Mouse (Mus musculus) lung, adult 2 months (tissue): Measurements from ENCODE around the gene Tuft1. TPM values are rescaled to one million over a fixed set of nuclear protein-coding genes. Genes with fewer than 3 reads are reported as not detected.

Source experiments
- DNase-seq: peaks from one replicate; pipeline ENCODE4 v3.0.0; 2022
- H3K4me1 ChIP-seq: fragments of 200-500 bp; 2 replicates; pipeline ENCODE4 v1.6.1; 2011; ENCODE audit warnings: low read length; ENCODE audit not compliant: control insufficient read depth, insufficient read depth
- H3K4me3 ChIP-seq: fragments of 200-500 bp; replicated peaks from 2 replicates; pipeline ENCODE3; 2011; ENCODE audit warnings: low read depth, mild to moderate bottlenecking, control low read depth, low read length; ENCODE audit errors: extremely low read depth
- CTCF ChIP-seq: fragments of 200-500 bp; IDR thresholded peaks from 2 replicates; pipeline ENCODE4 v1.5.1; 2011; ENCODE audit warnings: mild to moderate bottlenecking, low read length, control low read depth; ENCODE audit not compliant: insufficient read depth
- POLR2A ChIP-seq: fragments of 200-500 bp; IDR thresholded peaks from 2 replicates; pipeline ENCODE4 v1.6.1; 2011; ENCODE audit warnings: low read depth, mild to moderate bottlenecking, control low read depth, low read length, borderline replicate concordance; ENCODE audit errors: extremely low read depth
- WGBS: fragments of 180-500 bp; shearing (Covaris S2); methylation state at CpG from one replicate; pipeline ENCODE4 v1.1.7; 2018; 5-methylcytosine and 5-hydroxymethylcytosine counted together
- polyA plus RNA-seq: library from polyadenylated mRNA; depleted of rRNA; stranded (reverse); fragments of >200 nt; gene quantifications from 2 replicates; pipeline ENCODE4 v1.2.3, GENCODE M21; 2012

Tuft1 gene
- polyA plus RNA-seq, 1 experiment: 22.1 TPM

GRCm38 (mm10) chr3:94587962-94588361 is 70.7 kb downstream of the Tuft1 start:
- WGBS: 60% methylated on average over 5 of the region's 5 CpGs
- H3K4me1 ChIP-seq: no peaks in the 10 kb centered on the region
- H3K4me3 ChIP-seq: no peak overlapping the region
- DNase-seq: no peak
- no peak for TF ChIP-seq POLR2A
- TF ChIP-seq CTCF: no peak

GRCm38 (mm10) chr3:94582944-94583343 is 75.7 kb downstream of the Tuft1 start:
- Histone ChIP-seq H3K4me3 (peak overlapping the region; percentile 56), H3K4me1 (peaks cover 11% of the 10 kb centered on the region)
- TF ChIP-seq CTCF (no peak), POLR2A (no peak)
- DNase-seq: no peak
- WGBS: 53% methylated on average over 7 of the region's 7 CpGs

GRCm38 (mm10) chr3:94582456-94582891 is 76.2 kb downstream of the Tuft1 start, which contains the start of gene Snx27:
TSS of gene Snx27 (minus strand) at chr3:94582716.
- Histone ChIP-seq H3K4me3 (peak within 1 kb of the TSS; percentile 78), H3K4me1 (peaks cover 12% of the 10 kb centered on the region)
- TF ChIP-seq POLR2A (peak; percentile 33; the same call in 1 of the 2 replicates), CTCF (no peak)
- WGBS: under 1% methylated on average over 42 of the region's 42 CpGs
- peak; percentile 87 for DNase-seq

DNA sequence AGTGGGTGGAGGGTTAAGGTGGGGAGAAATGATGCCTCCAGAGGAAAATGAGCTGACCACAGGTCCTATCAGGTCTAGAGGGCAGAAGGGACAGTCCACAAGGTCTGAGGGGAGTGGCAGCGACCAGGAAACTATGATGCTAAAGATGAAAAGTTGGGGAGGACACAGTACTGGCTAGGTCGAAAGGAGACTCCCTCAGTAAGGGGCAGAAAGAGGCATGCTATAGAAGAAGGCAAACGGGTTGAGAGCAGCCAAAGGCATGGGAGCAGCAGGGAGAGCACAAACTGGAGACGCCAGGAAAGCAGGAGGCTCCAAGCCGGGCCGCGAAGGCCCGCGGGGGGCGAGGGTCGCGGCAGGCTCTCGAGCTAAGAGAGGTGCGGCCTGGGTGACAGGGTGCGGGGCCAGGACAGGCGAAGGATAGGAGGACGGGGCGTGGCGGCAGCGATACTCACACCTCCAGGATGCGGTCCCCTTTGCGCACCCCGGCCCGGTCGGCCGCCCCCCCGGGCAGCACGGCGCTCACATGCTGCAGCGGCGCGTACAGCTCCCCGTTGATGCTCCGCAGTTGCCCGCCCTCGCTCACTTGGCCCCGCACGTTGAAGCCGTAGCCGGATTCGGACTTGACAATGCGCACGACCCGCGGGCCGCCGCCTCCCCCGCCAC is 76.7 kb downstream of the Tuft1 start:
- peaks cover 12% of the 10 kb centered on the region for H3K4me1 ChIP-seq

GRCm38 (mm10) chr3:94581138-94581780 is 77.4 kb downstream of the Tuft1 start:
- H3K4me1 ChIP-seq: peaks cover 12% of the 10 kb centered on the region
- peak; percentile 28 for DNase-seq
- no peak for TF ChIP-seq CTCF
- no peak for TF ChIP-seq POLR2A
- 5% methylated on average over 16 of the region's 16 CpGs for WGBS
- peak overlapping the region; percentile 78 for H3K4me3 ChIP-seq

More for the DNA sequence above, 76.7 kb downstream of the Tuft1 start:
- WGBS: 1% methylated on average over 46 of the region's 48 CpGs
- TF ChIP-seq POLR2A: no peak
- no peak for TF ChIP-seq CTCF
- no peak for DNase-seq
- peak overlapping the region; percentile 78 for H3K4me3 ChIP-seq

GRCm38 (mm10) chr3:94574506-94574905 is 84.2 kb downstream of the Tuft1 start:
- no peak for DNase-seq
- TF ChIP-seq CTCF: no peak
- TF ChIP-seq POLR2A: no peak
- WGBS: 62% methylated on average over 6 of the region's 6 CpGs
- Histone ChIP-seq H3K4me1 (peaks cover 7% of the 10 kb centered on the region), H3K4me3 (no peak overlapping the region)

DNA sequence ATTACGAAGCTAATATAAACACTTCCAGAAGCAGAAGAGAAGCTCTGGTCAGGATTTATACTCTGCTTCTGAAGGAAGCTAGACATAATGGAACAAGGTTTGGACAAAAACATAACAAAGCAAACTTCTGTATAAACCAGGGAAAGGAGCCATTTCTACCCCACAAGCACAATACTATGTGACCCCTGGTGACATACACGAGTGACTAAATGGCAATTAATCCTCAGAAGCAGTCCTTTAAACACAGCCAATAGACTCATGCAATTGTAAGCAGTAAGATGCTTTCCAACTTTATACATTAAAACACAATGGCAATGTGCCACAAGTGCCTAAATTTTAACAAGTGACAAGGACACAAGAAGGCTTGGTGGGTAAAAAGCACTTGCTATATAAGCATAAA is 91.4 kb downstream of the Tuft1 start:
- no peak for DNase-seq
- 34% methylated on average over 2 of the region's 2 CpGs for WGBS
- TF ChIP-seq POLR2A: no peak
- no peak for TF ChIP-seq CTCF
- Histone ChIP-seq H3K4me3 (no peak overlapping the region), H3K4me1 (peaks cover 14% of the 10 kb centered on the region)

GRCm38 (mm10) chr3:94565557-94565956 is 93.1 kb downstream of the Tuft1 start:
- Histone ChIP-seq H3K4me3 (no peak overlapping the region), H3K4me1 (peaks cover 20% of the 10 kb centered on the region)
- TF ChIP-seq POLR2A (no peak), CTCF (no peak)
- 62% methylated on average over 2 of the region's 2 CpGs for WGBS
- DNase-seq: no peak

DNA sequence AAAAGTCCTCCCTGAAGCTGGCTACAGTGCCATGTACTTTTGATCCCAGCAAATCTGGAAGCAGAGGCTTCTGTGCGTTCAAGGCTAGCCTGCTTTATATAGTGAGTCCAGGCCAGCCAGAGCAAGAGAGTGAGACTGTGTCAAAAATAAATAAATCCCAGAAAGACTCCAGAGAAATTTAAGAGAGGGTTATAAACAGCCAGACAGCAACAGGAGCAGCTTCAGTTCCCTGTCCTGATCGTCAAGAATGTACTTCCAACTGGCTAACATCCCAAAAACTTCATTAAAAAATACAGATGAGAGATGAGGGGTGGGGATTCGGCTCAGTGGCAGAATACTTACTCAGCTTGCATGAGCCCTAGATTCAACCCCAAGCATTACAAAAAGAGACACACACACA is 93.5 kb downstream of the Tuft1 start:
- Histone ChIP-seq H3K4me3 (no peak overlapping the region), H3K4me1 (peaks cover 22% of the 10 kb centered on the region)
- DNase-seq: no peak
- 33% methylated on average over 3 of the region's 3 CpGs for WGBS
- TF ChIP-seq CTCF (no peak), POLR2A (no peak)
